Mouse (Mus musculus) G1E (cell line): ENCODE data around the gene Homer1.

Experiments used
- CTCF ChIP-seq: IDR thresholded peaks from 2 replicates; pipeline ENCODE4 v1.5.1; 2012; ENCODE audit warnings: low read depth, low read length, inconsistent platforms, mixed read lengths
- GATA1 ChIP-seq: IDR thresholded peaks from 2 replicates; pipeline ENCODE4 v1.6.1; 2012; ENCODE audit warnings: borderline replicate concordance, low read length, inconsistent platforms, mixed read lengths
- GATA2 ChIP-seq: IDR thresholded peaks from 2 replicates; pipeline ENCODE4 v1.6.1; 2012; ENCODE audit warnings: low read depth, low read length, inconsistent platforms, borderline replicate concordance
- POLR2AphosphoS5 ChIP-seq: IDR thresholded peaks from 2 replicates; pipeline ENCODE4 v1.6.1; 2012; ENCODE audit warnings: low read depth, low read length, inconsistent platforms; ENCODE audit not compliant: insufficient replicate concordance
- TAL1 ChIP-seq: conservative IDR thresholded peaks from 2 replicates; pipeline ENCODE4 v1.6.1; 2012; ENCODE audit warnings: low read depth, low read length, inconsistent platforms, mixed read lengths

GRCm38 (mm10) chr13:93453275-93453674, 153.8 kb downstream of the Homer1 start:
- TF ChIP-seq GATA1 (no peak), CTCF (no peak), GATA2 (no peak), TAL1 (no peak), POLR2AphosphoS5 (no peak)
